Mouse (Mus musculus): Measurements from ENCODE around the gene Map4k4. TPM values are rescaled to one million over a fixed set of nuclear protein-coding genes. Genes with fewer than 3 reads are reported as not detected.

The Map4k4 gene
- polyA plus RNA-seq, 1 experiment = 112 TPM

- Histone ChIP-seq H3K4me3 (ENCODE audit: insufficient read depth, low read length) (no peak overlapping the region), H3K27ac (ENCODE audit: insufficient read depth, low read length) (peak overlapping the region; percentile 17; the same call in 1 of the 2 replicates), H3K4me1 (ENCODE audit: control insufficient read depth, insufficient read depth, low read length) (peaks cover 22% of the 10 kb centered on the region)
- TF ChIP-seq POLR2A (IDR thresholded peaks at IDR 0.05; ENCODE audit: extremely low read depth, insufficient read depth, low read length) = no peak
- TF ChIP-seq CTCF (IDR thresholded peaks at IDR 0.05; ENCODE audit: extremely low read depth, insufficient read depth, low read length) = no peak
Observed at GRCm38 (mm10) chr1:39963821-39964220, 63.1 kb downstream of the Map4k4 start.

DNA sequence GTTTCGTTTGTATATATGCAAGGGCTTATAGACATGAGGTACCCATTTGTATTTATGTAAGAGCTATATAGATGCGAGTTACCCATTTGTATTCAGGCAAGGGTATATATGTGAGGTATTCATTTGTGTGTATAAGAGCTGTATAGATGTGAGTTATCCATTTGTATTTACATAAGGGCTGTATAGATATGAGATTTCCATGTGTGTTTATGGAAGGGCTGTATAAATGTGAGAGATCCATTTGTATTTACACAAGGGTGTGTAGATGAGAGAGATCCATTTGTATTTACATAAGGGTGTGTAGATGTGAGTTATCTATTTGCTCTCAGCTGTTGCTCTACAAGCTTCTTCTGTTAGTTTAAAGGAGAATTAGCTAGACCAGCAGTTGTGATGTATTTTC is 63.7 kb downstream of the Map4k4 start:
- Histone ChIP-seq H3K4me1 (ENCODE audit: control insufficient read depth, insufficient read depth, low read length) (peaks cover 22% of the 10 kb centered on the region), H3K27ac (ENCODE audit: insufficient read depth, low read length) (no peak overlapping the region), H3K4me3 (ENCODE audit: insufficient read depth, low read length) (no peak overlapping the region)
- TF ChIP-seq POLR2A (IDR thresholded peaks at IDR 0.05; ENCODE audit: extremely low read depth, insufficient read depth, low read length) (no peak), CTCF (IDR thresholded peaks at IDR 0.05; ENCODE audit: extremely low read depth, insufficient read depth, low read length) (no peak)

- Histone ChIP-seq H3K4me1 (ENCODE audit: control insufficient read depth, insufficient read depth, low read length) (peaks cover 19% of the 10 kb centered on the region), H3K4me3 (ENCODE audit: insufficient read depth, low read length) (no peak overlapping the region), H3K27ac (ENCODE audit: insufficient read depth, low read length) (no peak overlapping the region)
- TF ChIP-seq CTCF (IDR thresholded peaks at IDR 0.05; ENCODE audit: extremely low read depth, insufficient read depth, low read length) (no peak), POLR2A (IDR thresholded peaks at IDR 0.05; ENCODE audit: extremely low read depth, insufficient read depth, low read length) (no peak)
Observed at GRCm38 (mm10) chr1:39965461-39965860, 64.7 kb downstream of the Map4k4 start.

DNA sequence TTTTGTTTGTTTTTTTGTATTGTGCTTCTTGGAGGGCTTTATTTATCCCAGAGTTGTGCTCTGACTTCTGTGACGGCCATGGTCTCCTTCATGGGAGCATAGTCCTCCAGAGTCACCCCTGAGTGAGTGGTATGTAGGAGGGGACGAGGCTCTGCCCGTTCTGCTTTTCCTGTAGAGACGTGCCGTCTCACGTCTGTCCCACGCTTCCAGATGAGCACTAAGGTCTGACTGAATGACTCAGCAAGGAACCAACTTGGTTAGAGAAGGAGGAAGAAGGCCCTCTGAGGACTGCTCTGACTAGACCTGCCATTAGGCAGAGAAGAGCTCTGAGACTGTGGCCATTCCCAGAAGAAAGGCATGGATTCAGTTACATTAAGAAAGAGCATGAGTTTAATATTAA is 68.3 kb downstream of the Map4k4 start:
- Histone ChIP-seq H3K27ac (ENCODE audit: insufficient read depth, low read length) (no peak overlapping the region), H3K4me3 (ENCODE audit: insufficient read depth, low read length) (no peak overlapping the region), H3K4me1 (ENCODE audit: control insufficient read depth, insufficient read depth, low read length) (peaks cover 11% of the 10 kb centered on the region)
- TF ChIP-seq POLR2A (IDR thresholded peaks at IDR 0.05; ENCODE audit: extremely low read depth, insufficient read depth, low read length) (no peak), CTCF (IDR thresholded peaks at IDR 0.05; ENCODE audit: extremely low read depth, insufficient read depth, low read length) (no peak)

- H3K4me3 ChIP-seq (ENCODE audit: insufficient read depth, low read length) = no peak overlapping the region
- H3K4me1 ChIP-seq (ENCODE audit: control insufficient read depth, insufficient read depth, low read length) = peaks cover 6% of the 10 kb centered on the region
- TF ChIP-seq CTCF (IDR thresholded peaks at IDR 0.05; ENCODE audit: extremely low read depth, insufficient read depth, low read length) (no peak), POLR2A (IDR thresholded peaks at IDR 0.05; ENCODE audit: extremely low read depth, insufficient read depth, low read length) (no peak)
- H3K27ac ChIP-seq (ENCODE audit: insufficient read depth, low read length) = no peak overlapping the region
Observed at GRCm38 (mm10) chr1:39969771-39970406, 69.2 kb downstream of the Map4k4 start.

DNA sequence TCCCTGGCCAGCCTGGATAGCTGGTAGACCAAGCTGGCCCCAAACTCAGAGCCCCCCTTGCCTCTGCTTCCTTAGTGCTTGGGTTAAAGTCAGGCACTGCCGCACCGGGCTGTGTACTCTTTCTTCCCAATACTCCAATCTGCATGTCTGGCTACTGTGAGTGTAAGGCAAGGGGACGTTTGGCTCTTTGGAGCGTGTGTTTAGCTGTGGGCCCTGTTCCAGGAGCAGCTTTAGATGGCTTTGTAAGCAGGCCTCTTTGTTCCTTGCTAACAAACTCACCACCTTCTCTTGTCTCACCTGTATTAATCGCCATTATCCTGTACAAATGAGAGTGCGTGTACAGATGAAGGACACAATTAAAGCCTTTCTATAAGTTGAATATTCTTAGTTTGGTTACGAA is 71.7 kb downstream of the Map4k4 start:
- Histone ChIP-seq H3K4me1 (ENCODE audit: control insufficient read depth, insufficient read depth, low read length) (peaks cover 7% of the 10 kb centered on the region), H3K4me3 (ENCODE audit: insufficient read depth, low read length) (no peak overlapping the region), H3K27ac (ENCODE audit: insufficient read depth, low read length) (no peak overlapping the region)
- TF ChIP-seq POLR2A (IDR thresholded peaks at IDR 0.05; ENCODE audit: extremely low read depth, insufficient read depth, low read length) = no peak
- no peak for TF ChIP-seq CTCF (IDR thresholded peaks at IDR 0.05; ENCODE audit: extremely low read depth, insufficient read depth, low read length)

DNA sequence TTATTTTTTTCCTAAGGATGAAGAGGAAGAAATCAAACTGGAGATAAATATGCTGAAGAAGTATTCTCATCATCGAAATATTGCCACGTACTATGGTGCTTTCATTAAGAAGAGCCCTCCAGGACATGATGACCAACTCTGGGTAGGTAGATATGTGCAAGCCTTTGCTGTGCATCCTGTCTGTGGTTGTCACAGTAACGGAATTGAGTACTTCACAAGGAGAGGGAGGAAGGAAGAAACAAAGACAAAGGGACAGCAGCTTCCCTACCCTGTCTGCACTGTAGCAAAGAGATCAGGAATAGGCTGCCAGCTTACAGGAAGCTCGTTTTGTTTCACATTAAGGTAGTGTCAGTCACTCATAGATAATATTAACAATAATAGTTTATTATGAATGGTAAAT is 73.2 kb downstream of the Map4k4 start:
- no peak for TF ChIP-seq CTCF (IDR thresholded peaks at IDR 0.05; ENCODE audit: extremely low read depth, insufficient read depth, low read length)
- Histone ChIP-seq H3K4me3 (ENCODE audit: insufficient read depth, low read length) (no peak overlapping the region), H3K27ac (ENCODE audit: insufficient read depth, low read length) (no peak overlapping the region), H3K4me1 (ENCODE audit: control insufficient read depth, insufficient read depth, low read length) (peaks cover 7% of the 10 kb centered on the region)

DNA sequence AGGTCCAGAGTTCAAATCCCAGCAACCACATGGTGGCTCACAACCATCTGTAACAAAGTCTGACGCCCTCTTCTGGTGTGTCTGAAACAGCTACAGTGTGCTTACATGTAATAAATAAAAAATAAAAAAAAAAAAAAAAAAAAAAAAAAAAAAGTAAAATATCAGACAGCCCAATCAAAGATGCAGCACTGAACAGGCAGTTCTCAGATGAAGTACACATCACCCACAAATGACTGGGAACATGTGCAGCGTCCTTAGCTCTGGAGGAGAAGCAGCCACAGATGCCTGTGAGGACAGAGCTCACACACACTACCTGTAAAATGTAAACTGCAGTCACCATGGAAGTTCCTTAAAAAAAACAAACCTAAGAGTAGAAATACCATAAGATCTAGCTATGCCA is 74.3 kb downstream of the Map4k4 start:
- TF ChIP-seq CTCF (IDR thresholded peaks at IDR 0.05; ENCODE audit: extremely low read depth, insufficient read depth, low read length) (no peak), POLR2A (IDR thresholded peaks at IDR 0.05; ENCODE audit: extremely low read depth, insufficient read depth, low read length) (no peak)
- H3K27ac ChIP-seq (ENCODE audit: insufficient read depth, low read length) = no peak overlapping the region
- peaks cover 8% of the 10 kb centered on the region for H3K4me1 ChIP-seq (ENCODE audit: control insufficient read depth, insufficient read depth, low read length)
- H3K4me3 ChIP-seq (ENCODE audit: insufficient read depth, low read length) = no peak overlapping the region

DNA sequence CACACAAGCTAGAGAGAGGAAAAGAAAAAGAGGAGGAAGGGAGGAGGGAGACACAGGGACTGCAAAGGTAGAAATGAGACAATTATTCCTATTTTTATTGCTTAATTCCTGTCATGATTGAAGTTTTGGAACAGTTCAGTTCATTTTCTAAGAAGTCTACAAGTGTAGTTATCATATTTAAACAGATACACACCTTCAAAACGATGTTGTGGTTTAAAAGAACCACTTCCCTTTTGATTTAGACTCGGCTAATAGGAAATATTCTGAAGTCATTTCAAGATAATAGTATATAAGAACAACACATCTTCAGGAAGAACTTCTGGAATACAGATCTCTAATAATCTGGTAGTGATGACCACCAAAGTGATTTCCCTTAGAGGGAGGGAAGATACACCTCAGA is 75.4 kb downstream of the Map4k4 start:
- no peak overlapping the region for H3K4me3 ChIP-seq (ENCODE audit: insufficient read depth, low read length)
- TF ChIP-seq CTCF (IDR thresholded peaks at IDR 0.05; ENCODE audit: extremely low read depth, insufficient read depth, low read length) (no peak), POLR2A (IDR thresholded peaks at IDR 0.05; ENCODE audit: extremely low read depth, insufficient read depth, low read length) (no peak)
- no peak overlapping the region for H3K27ac ChIP-seq (ENCODE audit: insufficient read depth, low read length)
- peaks cover 10% of the 10 kb centered on the region for H3K4me1 ChIP-seq (ENCODE audit: control insufficient read depth, insufficient read depth, low read length)

DNA sequence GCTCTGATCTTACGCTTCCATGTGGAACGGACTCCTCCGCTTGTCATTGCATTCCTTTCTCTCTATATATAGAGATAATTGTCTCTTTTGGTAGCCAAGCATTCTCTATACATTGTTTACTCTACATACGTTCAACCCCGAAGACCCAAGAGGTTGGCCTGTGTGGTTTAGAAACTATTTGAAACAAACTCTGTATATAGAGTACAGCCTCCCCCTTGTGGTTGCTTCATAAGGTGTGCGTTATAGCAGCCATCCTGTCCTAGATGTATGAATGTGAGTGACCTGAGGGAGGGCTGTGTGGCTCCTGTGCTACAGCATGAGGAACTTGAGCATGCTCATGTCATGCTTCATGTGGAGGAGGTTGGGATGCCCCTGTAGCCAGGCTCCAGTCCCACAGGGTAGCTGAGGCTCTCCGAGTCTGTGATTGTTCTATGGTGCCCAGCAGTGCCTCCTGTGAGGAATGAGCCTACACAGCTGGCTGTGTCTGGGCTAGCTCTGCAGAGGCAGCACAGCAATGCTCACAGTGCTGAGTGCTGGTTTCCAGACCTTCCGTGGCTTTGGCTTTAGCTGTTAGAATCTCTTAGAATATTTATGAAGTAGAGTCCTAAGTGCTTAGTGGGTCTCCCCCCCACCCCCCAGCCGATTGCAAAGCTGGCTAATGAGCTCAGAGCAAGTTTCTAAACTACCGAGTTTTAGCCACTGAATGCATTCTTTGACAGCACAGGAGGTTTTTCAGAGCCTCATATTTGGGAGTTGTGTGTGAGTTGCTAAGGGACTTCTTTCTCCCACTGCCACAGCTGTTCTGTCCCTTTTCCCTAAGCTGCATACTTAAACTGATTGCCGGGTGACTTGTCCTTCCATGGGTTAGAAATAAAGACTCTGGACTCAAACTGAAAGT is 76.4 kb downstream of the Map4k4 start:
- Histone ChIP-seq H3K4me1 (ENCODE audit: control insufficient read depth, insufficient read depth, low read length) (peaks cover 7% of the 10 kb centered on the region), H3K27ac (ENCODE audit: insufficient read depth, low read length) (0 out of 2 replicates have a peak overlapping the region, but pooled peaks have one; percentile 11), H3K4me3 (ENCODE audit: insufficient read depth, low read length) (no peak overlapping the region)
- TF ChIP-seq CTCF (IDR thresholded peaks at IDR 0.05; ENCODE audit: extremely low read depth, insufficient read depth, low read length) = no peak
- no peak for TF ChIP-seq POLR2A (IDR thresholded peaks at IDR 0.05; ENCODE audit: extremely low read depth, insufficient read depth, low read length)
